Mouse (Mus musculus) erythroblast, embryonic 14.5 days (primary cell): ENCODE measurements around the gene Map3k4.

Experiments
- GATA1 ChIP-seq: IDR thresholded peaks from 2 replicates; pipeline ENCODE4 v1.6.1; 2012; ENCODE audit warnings: low read length, inconsistent platforms, mixed read lengths
- TAL1 ChIP-seq: IDR thresholded peaks from 3 replicates; pipeline ENCODE4 v1.6.1; 2012; ENCODE audit warnings: low read length, inconsistent platforms, mixed read lengths

DNA sequence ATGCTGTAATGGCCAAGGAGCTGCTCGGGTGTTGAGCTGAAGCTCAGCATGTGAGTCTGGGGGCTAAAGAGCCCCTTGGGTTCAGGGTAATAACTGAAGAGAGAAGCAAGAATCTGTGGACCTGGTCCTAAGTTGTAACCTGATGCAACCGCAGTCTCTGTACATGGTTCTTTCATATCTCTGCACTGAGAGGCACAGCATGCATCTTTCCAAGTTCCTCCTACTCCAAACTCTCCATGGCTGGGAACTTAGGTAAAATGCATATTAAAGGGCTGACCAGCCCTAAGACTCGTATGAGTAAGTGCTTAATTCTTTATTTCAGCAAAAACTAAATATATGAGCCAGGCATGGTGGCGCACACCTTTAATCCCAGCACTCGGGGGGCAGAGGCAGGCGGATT lies 6.3 kb downstream of the Map3k4 start:
- no peak for TF ChIP-seq GATA1
- TF ChIP-seq TAL1, result no peak
